Mouse (Mus musculus): ENCODE measurements around the gene Yy1.

DNA sequence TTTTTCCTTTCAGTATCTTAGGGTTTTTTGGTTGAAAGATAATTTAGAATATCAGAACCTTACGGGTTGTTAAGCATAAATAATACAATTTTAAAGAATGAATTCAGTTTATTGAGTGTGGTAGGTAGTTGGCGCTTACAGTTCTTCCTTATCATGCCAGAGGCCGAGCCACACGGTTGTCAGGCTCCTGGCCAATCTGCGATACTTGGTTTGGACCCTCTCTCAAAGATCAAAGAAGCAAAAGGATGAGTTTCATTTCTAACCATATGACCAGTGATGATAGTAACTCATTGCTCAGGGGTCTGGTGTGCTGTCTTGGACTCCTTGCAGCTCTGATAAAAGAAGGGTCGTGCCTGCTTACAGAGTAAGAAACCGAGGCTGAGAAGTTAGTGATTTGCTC, 17.5 kb downstream of the Yy1 start:
- TF ChIP-seq CTCF (IDR thresholded peaks at IDR 0.05; ENCODE audit: borderline replicate concordance, control insufficient read depth, extremely low read depth, insufficient read depth, low read length, poor library complexity) (no peak), POLR2A (IDR thresholded peaks at IDR 0.05; ENCODE audit: control insufficient read depth, extremely low read depth, insufficient read depth, low read length, poor library complexity) (no peak)

All from thymus, adult 2 months (tissue).